Mouse (Mus musculus) bone marrow macrophage, adult 2 months (primary cell): Measurements from ENCODE around the gene Glrx3.

Experiments used
- CTCF ChIP-seq: IDR thresholded peaks from 2 replicates; pipeline ENCODE4 v1.5.1; 2012; ENCODE audit warnings: low read depth, mild to moderate bottlenecking, low read length, moderate library complexity
- POLR2A ChIP-seq: IDR thresholded peaks from 2 replicates; pipeline ENCODE4 v1.6.1; 2012; ENCODE audit warnings: mild to moderate bottlenecking, low read depth, low read length, borderline replicate concordance

- TF ChIP-seq CTCF (no peak), POLR2A (no peak)
Measured at GRCm38 (mm10) chr7:137420550-137420949, 16.9 kb upstream of the Glrx3 start.
